Mouse (Mus musculus) retina, adult 2 months (tissue): ENCODE results near the gene Nans.

Experiments used
- DNase-seq: peaks from one replicate; pipeline ENCODE4 v3.0.0-alpha.2; 2012; ENCODE audit warnings: low read depth, low spot score

Nans gene

GRCm38 (mm10) chr4:46485696-46486417 is 3.2 kb upstream of the Nans start:
- DNase-seq, result no peak

- DNase-seq, result no peak
Observed at GRCm38 (mm10) chr4:46487348-46487747, 1.7 kb upstream of the Nans start.

- DNase-seq, result no peak
Observed at GRCm38 (mm10) chr4:46493071-46493470, 4.0 kb downstream of the Nans start.

- DNase-seq, result no peak
Observed at GRCm38 (mm10) chr4:46495543-46495942, 6.5 kb downstream of the Nans start.

GRCm38 (mm10) chr4:46497286-46497892 is 8.3 kb downstream of the Nans start:
- peak; percentile 40 for DNase-seq

GRCm38 (mm10) chr4:46498511-46498910 is 9.5 kb downstream of the Nans start:
- DNase-seq, result no peak

- DNase-seq, result no peak
Observed at GRCm38 (mm10) chr4:46498976-46499375, 9.9 kb downstream of the Nans start.

GRCm38 (mm10) chr4:46502606-46503502 is 13.8 kb downstream of the Nans start:
- DNase-seq, result no peak

GRCm38 (mm10) chr4:46503881-46504280 is 14.8 kb downstream of the Nans start:
- no peak for DNase-seq

- DNase-seq, result no peak
Observed at GRCm38 (mm10) chr4:46505361-46506057, 16.5 kb downstream of the Nans start.

GRCm38 (mm10) chr4:46506801-46507610 is 18.0 kb downstream of the Nans start:
- peak; percentile 90 for DNase-seq

- no peak for DNase-seq
Observed at GRCm38 (mm10) chr4:46507736-46508460, 18.9 kb downstream of the Nans start.

- DNase-seq, result no peak
Observed at GRCm38 (mm10) chr4:46520491-46520890, 31.4 kb downstream of the Nans start.

- DNase-seq, result no peak
Observed at GRCm38 (mm10) chr4:46521457-46521856, 32.4 kb downstream of the Nans start.

GRCm38 (mm10) chr4:46523324-46523723 is 34.3 kb downstream of the Nans start:
- DNase-seq, result no peak

- no peak for DNase-seq
Observed at GRCm38 (mm10) chr4:46526226-46526625, 37.2 kb downstream of the Nans start.

- no peak for DNase-seq
Observed at GRCm38 (mm10) chr4:46526798-46527557, 37.9 kb downstream of the Nans start.

- peak; percentile 40 for DNase-seq
Observed at GRCm38 (mm10) chr4:46527558-46527926, 38.5 kb downstream of the Nans start.

- DNase-seq, result no peak
Observed at GRCm38 (mm10) chr4:46529722-46530121, 40.7 kb downstream of the Nans start.
